Mouse (Mus musculus) left cerebral cortex, adult 18-20 months (tissue): Measurements from ENCODE around the gene Taf11. TPM values are rescaled to one million over a fixed set of nuclear protein-coding genes. Genes with fewer than 3 reads are reported as not detected.

Experiments used
- DNase-seq, 2 experiments: peaks; one replicate each; pipeline ENCODE4 v3.0.0; 2021 to 2022; ENCODE audit warnings: low spot score in 2 of 2, mixed read lengths in 1 of 2
- total RNA-seq, 2 experiments: library from RNA; stranded (reverse); gene quantifications; 2 replicates each; pipeline ENCODE4 v1.2.3; 2021

The Taf11 gene
- total RNA-seq, 2 experiments from 2014 or later, result 47.6 to 49.3 TPM

GRCm38 (mm10) chr17:27856798-27857648 lies 52.6 kb downstream of the Taf11 start:
- peak; percentile 23 to 39 for DNase-seq

- peak; percentile 79 to 85 for DNase-seq
Measured at GRCm38 (mm10) chr17:27856265-27856797, 53.3 kb downstream of the Taf11 start, which contains the start of gene Uhrf1bp1. Uhrf1bp1 (plus strand) TSS chr17:27856441.

Other genes with a start within 250 kb of the Taf11 start
- gene Spdef, start 180.9 kb downstream of the Taf11 start, total RNA-seq, result under 1 TPM; 0.23 to 0.49 TPM
- 100 to 1,000 TPM; 221 to 223 TPM for gene D17Wsu92e, start 89.2 kb downstream of the Taf11 start, total RNA-seq
- 10 to 100 TPM; 43.5 to 44.7 TPM for gene Snrpc, start 71.7 kb downstream of the Taf11 start, total RNA-seq
- gene Uhrf1bp1, start 53.4 kb downstream of the Taf11 start, total RNA-seq, result 10 to 100 TPM; 21.3 to 23.3 TPM
- 10 to 100 TPM; 39.5 to 44.5 TPM for gene Anks1, start 538 bp downstream of the Taf11 start, total RNA-seq
- 1 to 10 TPM in 1 of 2 experiments, under 1 TPM in 1; 0.68 to 1.1 TPM for gene Tcp11, start 170.8 kb upstream of the Taf11 start, total RNA-seq
- 1 to 10 TPM; 2.8 to 2.9 TPM for gene Scube3, start 232.3 kb upstream of the Taf11 start, total RNA-seq